Mouse (Mus musculus): ENCODE measurements at regions not wholly inside any gene's neighbourhood (a gene's known extent, or its start where the extent isn't known, plus 50 kb on each side); places are given as distances from the start of the nearest gene placed in this dataset.

DNA sequence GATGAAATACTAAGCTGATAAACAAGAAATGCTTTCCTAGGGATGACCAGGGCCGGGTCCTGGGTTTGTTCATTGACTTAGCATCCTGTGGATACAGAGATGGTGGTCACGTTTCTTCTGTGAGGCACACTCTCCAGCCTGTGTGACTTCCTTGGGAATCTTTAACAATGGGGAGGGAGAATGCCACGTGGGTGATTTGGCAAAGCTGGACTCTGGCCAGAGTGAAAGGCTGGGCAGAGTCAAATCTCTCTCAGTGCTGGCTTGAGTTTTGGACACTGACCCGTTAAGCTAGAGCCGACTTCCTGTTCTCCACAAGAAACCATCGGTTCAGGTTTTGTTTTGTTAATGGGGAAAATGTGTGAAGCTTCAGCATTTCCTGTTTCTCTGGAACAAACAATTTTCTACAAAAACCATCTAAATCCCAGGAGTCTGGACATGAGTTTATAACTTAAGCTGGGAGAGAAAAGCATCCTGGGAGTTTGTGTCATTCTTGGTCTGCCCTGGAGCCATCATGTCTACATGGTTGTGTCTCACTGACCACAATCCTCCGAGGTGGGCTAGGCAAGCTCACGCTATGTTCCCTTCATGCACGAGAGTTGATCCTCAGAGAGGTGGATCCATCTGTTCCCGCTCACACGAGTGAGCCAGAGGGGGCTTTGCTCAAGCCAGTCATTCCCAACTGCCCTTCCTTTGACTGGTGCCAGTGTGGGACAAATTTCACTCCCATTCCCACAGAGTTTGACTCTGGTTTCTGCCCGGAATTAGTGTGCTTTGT is 190.0 kb downstream of the Pten start:
- Histone ChIP-seq H3K4me1 (ENCODE audit: control insufficient read depth, insufficient read depth, low read length) (no peaks in the 10 kb centered on the region), H3K4me3 (ENCODE audit: low read depth, low read length) (no peak overlapping the region), H3K27ac (replicated peaks; ENCODE audit: low read depth, low read length) (no peak overlapping the region), H3K36me3 (ENCODE audit: control insufficient read depth, insufficient read depth, low read length) (no peaks in the 10 kb centered on the region), H3K27me3 (ENCODE audit: control insufficient read depth, insufficient read depth, low read length) (no peaks in the 10 kb centered on the region), H3K9ac (ENCODE audit: low read length) (no peak overlapping the region), H3K4me2 (ENCODE audit: low read depth, severe bottlenecking) (no peak overlapping the region), H3K9me3 (ENCODE audit: control insufficient read depth, low read length) (no peaks in the 10 kb centered on the region)
- no peak for DNase-seq (ENCODE audit: low spot score)
- 75% methylated on average over 12 of the region's 12 CpGs for WGBS
- no peak for ATAC-seq (ENCODE audit: insufficient number of reproducible peaks, low FRiP score, low TSS enrichment, low read depth)

DNA sequence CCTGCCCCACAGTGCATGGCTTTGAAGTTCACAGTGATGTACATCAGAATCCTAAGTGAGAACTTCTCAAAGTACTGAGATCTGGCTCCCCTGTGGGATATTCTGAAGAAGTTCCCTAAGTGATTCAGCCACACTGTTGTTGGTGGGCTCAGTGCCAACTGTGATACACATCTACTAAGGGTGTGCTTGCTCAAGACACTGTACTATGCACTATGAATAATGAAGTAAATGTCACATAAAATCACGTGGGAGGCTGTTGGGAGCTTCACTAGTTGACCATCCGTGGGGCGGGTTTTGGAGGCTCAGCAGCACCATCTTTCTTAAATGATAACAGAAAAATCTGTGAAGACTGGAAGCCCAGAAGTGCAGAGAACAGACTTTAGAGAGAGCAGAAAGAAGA is 193.0 kb downstream of the Pten start:
- Histone ChIP-seq H3K4me2 (ENCODE audit: low read depth, severe bottlenecking) (no peak overlapping the region), H3K9ac (ENCODE audit: low read length) (no peak overlapping the region), H3K4me1 (ENCODE audit: control insufficient read depth, insufficient read depth, low read length) (no peaks in the 10 kb centered on the region), H3K4me3 (ENCODE audit: low read depth, low read length) (no peak overlapping the region), H3K9me3 (ENCODE audit: control insufficient read depth, low read length) (no peaks in the 10 kb centered on the region), H3K36me3 (ENCODE audit: control insufficient read depth, insufficient read depth, low read length) (no peaks in the 10 kb centered on the region), H3K27ac (replicated peaks; ENCODE audit: low read depth, low read length) (no peak overlapping the region), H3K27me3 (ENCODE audit: control insufficient read depth, insufficient read depth, low read length) (no peaks in the 10 kb centered on the region)
- whole genome bisulfite sequencing = 81% methylated on average over 3 of the region's 3 CpGs
- no peak for ATAC-seq (ENCODE audit: insufficient number of reproducible peaks, low FRiP score, low TSS enrichment, low read depth)
- no peak for DNase-seq (ENCODE audit: low spot score)

DNA sequence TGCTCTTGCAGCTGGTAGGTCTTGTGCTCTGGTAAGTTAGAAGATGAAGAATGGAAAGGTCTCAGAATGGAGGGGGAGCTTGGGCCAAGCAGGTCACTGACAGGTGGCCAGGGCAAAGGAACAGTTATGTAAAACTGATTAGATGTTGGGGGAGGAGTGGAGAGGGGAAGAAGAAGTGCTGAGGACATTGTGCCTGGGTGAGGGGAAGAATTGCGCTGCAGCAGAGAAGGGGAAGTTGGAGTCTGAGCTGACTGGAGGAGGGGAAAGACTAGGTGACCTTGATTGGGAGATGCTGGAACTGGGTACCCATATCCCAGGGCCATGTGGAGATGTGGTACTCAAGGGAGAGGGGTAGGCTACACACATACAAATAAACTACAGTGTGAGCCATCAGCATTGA is 193.5 kb downstream of the Pten start:
- Histone ChIP-seq H3K4me3 (ENCODE audit: low read depth, low read length) (no peak overlapping the region), H3K27me3 (ENCODE audit: control insufficient read depth, insufficient read depth, low read length) (no peaks in the 10 kb centered on the region), H3K36me3 (ENCODE audit: control insufficient read depth, insufficient read depth, low read length) (no peaks in the 10 kb centered on the region), H3K27ac (replicated peaks; ENCODE audit: low read depth, low read length) (no peak overlapping the region), H3K9me3 (ENCODE audit: control insufficient read depth, low read length) (no peaks in the 10 kb centered on the region), H3K9ac (ENCODE audit: low read length) (no peak overlapping the region), H3K4me1 (ENCODE audit: control insufficient read depth, insufficient read depth, low read length) (no peaks in the 10 kb centered on the region), H3K4me2 (ENCODE audit: low read depth, severe bottlenecking) (no peak overlapping the region)
- DNase-seq (ENCODE audit: low spot score) (no peak), ATAC-seq (ENCODE audit: insufficient number of reproducible peaks, low FRiP score, low TSS enrichment, low read depth) (no peak)
- 70% methylated on average over 1 of the region's 1 CpGs for WGBS

DNA sequence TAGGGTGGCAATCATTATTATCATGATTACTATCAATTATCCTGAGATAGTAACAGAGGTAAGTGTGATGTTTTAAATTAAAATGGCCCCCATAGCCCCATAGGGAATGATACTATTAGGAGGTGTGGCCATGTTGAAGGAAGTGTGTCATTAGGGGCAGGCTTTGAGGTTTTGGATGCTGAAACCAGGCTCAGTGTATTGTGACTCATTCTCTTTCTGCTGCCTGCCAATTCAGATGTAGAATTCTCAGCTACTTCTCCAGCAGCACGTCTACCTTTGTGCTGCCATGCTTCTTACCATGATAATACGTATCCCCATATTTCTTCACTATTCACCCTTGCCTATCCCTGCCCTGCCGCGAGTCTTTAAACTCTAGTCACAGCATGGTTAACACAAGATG is 195.1 kb downstream of the Pten start:
- H3K4me1 ChIP-seq (ENCODE audit: control insufficient read depth, insufficient read depth, low read length) = no peaks in the 10 kb centered on the region
- no peaks in the 10 kb centered on the region for H3K36me3 ChIP-seq (ENCODE audit: control insufficient read depth, insufficient read depth, low read length)
- H3K27ac ChIP-seq (replicated peaks; ENCODE audit: low read depth, low read length) = no peak overlapping the region
- no peak overlapping the region for H3K4me3 ChIP-seq (ENCODE audit: low read depth, low read length)
- 89% methylated on average over 4 of the region's 4 CpGs for WGBS
- H3K9ac ChIP-seq (ENCODE audit: low read length) = no peak overlapping the region
- H3K27me3 ChIP-seq (ENCODE audit: control insufficient read depth, insufficient read depth, low read length) = no peaks in the 10 kb centered on the region
- no peaks in the 10 kb centered on the region for H3K9me3 ChIP-seq (ENCODE audit: control insufficient read depth, low read length)
- H3K4me2 ChIP-seq (ENCODE audit: low read depth, severe bottlenecking) = no peak overlapping the region
- DNase-seq (ENCODE audit: low spot score) (no peak), ATAC-seq (ENCODE audit: insufficient number of reproducible peaks, low FRiP score, low TSS enrichment, low read depth) (no peak)

DNA sequence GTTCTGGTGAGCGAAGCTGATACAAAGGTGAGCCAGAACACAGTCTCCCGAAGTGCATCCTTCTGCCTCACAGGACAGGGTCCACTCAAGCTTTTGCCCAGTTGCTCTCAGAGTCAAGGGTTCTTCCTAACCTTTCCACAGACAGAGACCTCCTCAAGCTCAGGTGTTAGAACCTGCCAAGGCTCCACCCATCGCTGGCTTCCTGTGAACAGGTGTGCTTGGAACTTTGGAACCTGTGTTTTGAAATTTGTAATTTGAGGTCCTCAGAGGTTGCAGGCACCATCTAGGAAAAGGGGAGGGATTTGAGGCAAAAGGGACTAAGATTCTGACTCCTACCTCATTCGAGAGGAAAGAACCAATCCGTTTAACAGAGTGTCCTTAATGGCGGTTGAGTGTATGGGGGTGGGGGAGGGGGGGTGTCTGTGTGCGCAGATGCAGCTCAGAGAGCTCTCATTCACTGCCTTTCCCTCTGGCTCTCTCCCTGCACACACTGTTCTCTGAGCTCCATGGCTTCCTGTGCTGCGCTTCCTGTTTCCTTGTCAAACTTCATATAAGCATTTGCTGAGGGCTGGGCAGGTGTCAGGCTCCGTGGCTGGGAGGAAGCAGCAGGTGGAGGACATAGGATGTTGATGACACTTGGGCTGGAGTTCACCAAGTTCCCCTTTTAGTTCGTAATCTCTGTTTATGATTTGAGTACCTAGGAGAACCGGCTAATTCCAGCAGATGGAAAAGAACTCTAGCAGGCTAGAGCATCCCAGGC is 195.8 kb downstream of the Pten start:
- DNase-seq (ENCODE audit: low spot score) (no peak), ATAC-seq (ENCODE audit: insufficient number of reproducible peaks, low FRiP score, low TSS enrichment, low read depth) (no peak)
- 73% methylated on average over 11 of the region's 11 CpGs for WGBS

DNA sequence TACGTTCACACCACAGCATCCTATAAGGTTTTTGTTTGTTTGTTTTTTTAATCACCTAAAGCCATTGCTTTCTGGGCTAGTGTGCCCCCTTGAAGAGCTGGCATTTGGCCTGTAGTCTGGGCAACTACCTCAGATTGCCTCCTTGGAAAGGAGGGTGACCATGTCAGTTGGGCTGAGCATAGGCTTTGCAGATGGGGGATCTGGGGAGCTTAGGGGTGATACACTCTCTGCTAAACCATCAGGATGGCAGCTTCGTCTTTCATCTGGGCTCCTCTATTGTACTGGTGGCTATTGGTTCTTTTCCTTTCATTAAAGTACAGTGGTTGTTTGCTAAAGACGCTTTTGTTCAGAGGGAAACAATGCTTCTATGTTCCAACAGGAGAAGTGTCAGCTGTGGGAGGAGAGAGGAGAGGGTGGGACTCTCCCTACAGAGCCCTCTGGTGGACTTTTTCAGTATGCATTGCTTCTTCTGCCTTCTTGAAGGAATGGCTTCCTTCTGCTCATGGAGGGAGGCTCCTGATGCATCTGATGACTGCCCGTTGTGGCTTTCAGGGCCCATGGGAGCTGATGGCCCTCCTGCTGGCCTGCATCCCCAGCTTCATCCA is 196.8 kb downstream of the Pten start:
- no peak for ATAC-seq (ENCODE audit: insufficient number of reproducible peaks, low FRiP score, low TSS enrichment, low read depth)
- DNase-seq (ENCODE audit: low spot score) = no peak
- 63% methylated on average over 4 of the region's 4 CpGs for WGBS
- Histone ChIP-seq H3K4me1 (ENCODE audit: control insufficient read depth, insufficient read depth, low read length) (no peaks in the 10 kb centered on the region), H3K4me2 (ENCODE audit: low read depth, severe bottlenecking) (no peak overlapping the region), H3K36me3 (ENCODE audit: control insufficient read depth, insufficient read depth, low read length) (no peaks in the 10 kb centered on the region), H3K9me3 (ENCODE audit: control insufficient read depth, low read length) (no peaks in the 10 kb centered on the region), H3K27me3 (ENCODE audit: control insufficient read depth, insufficient read depth, low read length) (no peaks in the 10 kb centered on the region), H3K9ac (ENCODE audit: low read length) (no peak overlapping the region), H3K27ac (replicated peaks; ENCODE audit: low read depth, low read length) (no peak overlapping the region), H3K4me3 (ENCODE audit: low read depth, low read length) (no peak overlapping the region)

More for the DNA sequence above, 195.8 kb downstream of the Pten start:
- Histone ChIP-seq H3K9ac (ENCODE audit: low read length) (no peak overlapping the region), H3K9me3 (ENCODE audit: control insufficient read depth, low read length) (no peaks in the 10 kb centered on the region), H3K27ac (replicated peaks; ENCODE audit: low read depth, low read length) (no peak overlapping the region), H3K36me3 (ENCODE audit: control insufficient read depth, insufficient read depth, low read length) (no peaks in the 10 kb centered on the region), H3K4me2 (ENCODE audit: low read depth, severe bottlenecking) (no peak overlapping the region), H3K4me1 (ENCODE audit: control insufficient read depth, insufficient read depth, low read length) (no peaks in the 10 kb centered on the region), H3K27me3 (ENCODE audit: control insufficient read depth, insufficient read depth, low read length) (no peaks in the 10 kb centered on the region), H3K4me3 (ENCODE audit: low read depth, low read length) (no peak overlapping the region)

DNA sequence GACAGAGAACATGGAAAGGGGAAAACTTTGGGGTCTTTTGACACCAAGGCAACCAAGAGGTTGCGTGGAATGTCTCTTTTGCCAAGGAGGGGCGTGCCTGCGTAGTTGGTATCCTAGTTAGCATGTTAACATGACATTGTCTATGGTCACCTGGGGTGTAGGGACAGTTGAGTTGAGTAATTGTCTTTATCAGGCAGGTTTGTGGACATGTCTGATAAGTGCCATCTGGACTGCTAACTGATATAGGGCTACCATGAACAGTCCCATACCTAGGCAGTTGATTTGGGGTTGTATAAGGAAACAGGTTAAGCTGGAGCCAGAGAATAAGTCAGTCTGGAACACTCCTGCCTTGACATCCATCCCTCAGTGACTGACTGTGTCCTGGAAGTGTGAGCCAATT is 197.6 kb downstream of the Pten start:
- WGBS = 97% methylated on average over 3 of the region's 3 CpGs
- no peak for ATAC-seq (ENCODE audit: insufficient number of reproducible peaks, low FRiP score, low TSS enrichment, low read depth)
- no peak overlapping the region for H3K4me3 ChIP-seq (ENCODE audit: low read depth, low read length)

DNA sequence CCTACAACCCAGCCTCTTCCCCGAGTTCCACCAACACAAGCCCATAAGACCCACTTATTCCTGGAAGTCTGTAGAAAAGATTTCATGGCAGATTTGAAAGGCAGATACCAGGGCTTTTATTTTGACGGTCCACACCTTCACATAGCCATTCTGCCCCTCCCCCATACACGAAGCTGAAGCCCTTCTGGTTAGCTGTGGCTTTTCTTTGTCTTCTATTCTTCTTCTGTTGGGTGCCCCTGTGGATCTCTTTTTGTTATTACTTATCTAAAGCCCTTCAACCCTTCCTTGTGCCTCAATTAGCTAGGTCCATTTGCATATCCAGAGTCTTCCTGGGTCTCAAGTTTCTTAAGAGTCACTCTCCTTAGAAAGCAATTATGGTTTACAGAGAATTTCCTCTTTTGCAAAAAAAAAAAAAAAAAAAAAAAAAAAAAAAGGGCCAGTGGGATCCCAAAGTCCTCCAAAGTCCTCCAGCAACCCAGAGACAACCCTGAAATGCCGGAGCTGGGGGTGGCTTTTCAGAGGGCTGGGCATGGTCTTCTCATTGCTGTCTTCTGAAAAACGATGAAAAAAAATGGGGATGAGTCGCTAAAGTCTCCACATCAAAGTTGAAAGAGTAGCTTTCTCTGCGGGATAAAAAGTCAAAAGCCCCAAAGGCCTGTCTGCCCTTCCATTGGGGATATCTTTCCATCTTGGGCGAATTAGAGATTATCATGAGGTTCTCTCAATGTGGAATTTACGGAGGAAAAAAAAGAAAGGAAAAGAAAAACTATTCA is 199.0 kb downstream of the Pten start:
- Histone ChIP-seq H3K9ac (ENCODE audit: low read length) (no peak overlapping the region), H3K36me3 (ENCODE audit: control insufficient read depth, insufficient read depth, low read length) (no peaks in the 10 kb centered on the region), H3K9me3 (ENCODE audit: control insufficient read depth, low read length) (no peaks in the 10 kb centered on the region), H3K27me3 (ENCODE audit: control insufficient read depth, insufficient read depth, low read length) (no peaks in the 10 kb centered on the region), H3K4me3 (ENCODE audit: low read depth, low read length) (no peak overlapping the region), H3K27ac (replicated peaks; ENCODE audit: low read depth, low read length) (no peak overlapping the region), H3K4me2 (ENCODE audit: low read depth, severe bottlenecking) (peak overlapping the region; percentile 41), H3K4me1 (ENCODE audit: control insufficient read depth, insufficient read depth, low read length) (no peaks in the 10 kb centered on the region)
- DNase-seq (ENCODE audit: low spot score) (no peak), ATAC-seq (ENCODE audit: insufficient number of reproducible peaks, low FRiP score, low TSS enrichment, low read depth) (no peak)
- WGBS = 6% methylated on average over 9 of the region's 9 CpGs

More for the DNA sequence above, 197.6 kb downstream of the Pten start:
- Histone ChIP-seq H3K36me3 (ENCODE audit: control insufficient read depth, insufficient read depth, low read length) (no peaks in the 10 kb centered on the region), H3K27ac (replicated peaks; ENCODE audit: low read depth, low read length) (no peak overlapping the region), H3K9me3 (ENCODE audit: control insufficient read depth, low read length) (no peaks in the 10 kb centered on the region), H3K9ac (ENCODE audit: low read length) (no peak overlapping the region), H3K4me1 (ENCODE audit: control insufficient read depth, insufficient read depth, low read length) (no peaks in the 10 kb centered on the region), H3K27me3 (ENCODE audit: control insufficient read depth, insufficient read depth, low read length) (no peaks in the 10 kb centered on the region), H3K4me2 (ENCODE audit: low read depth, severe bottlenecking) (no peak overlapping the region)
- DNase-seq (ENCODE audit: low spot score) = no peak
